Mouse (Mus musculus) E14TG2a.4 (cell line): ENCODE data around the gene Skil.

ENCODE experiments used
- CTCF ChIP-seq: conservative IDR thresholded peaks from 2 replicates; pipeline ENCODE4 v1.5.1; 2014; ENCODE audit warnings: low read length
- NANOG ChIP-seq: IDR thresholded peaks from 2 replicates; pipeline ENCODE4 v1.6.1; 2014; ENCODE audit warnings: borderline replicate concordance, low read length, mixed read lengths

- TF ChIP-seq CTCF (peak; percentile 48), NANOG (no peak)
Observed at GRCm38 (mm10) chr3:31145641-31146290, 50.9 kb downstream of the Skil start.
